Mouse (Mus musculus): ENCODE data around the gene Zfpl1.
A peak's percentile ranks its signal among the peaks of the same experiment; 100 is the strongest.
"Not testable (repeated sequence)": the region's sequence is repeated elsewhere in the genome, so short reads cannot be mapped to it uniquely, and the experiment has no call there.

Gene Zfpl1

GRCm38 (mm10) chr19:6058966-6059365, 25.8 kb downstream of the Zfpl1 start:
- DNase-seq (ENCODE audit: low spot score in 2 of 2) = no peak

- no peak for DNase-seq (ENCODE audit: low spot score in 2 of 2)
Measured at GRCm38 (mm10) chr19:6058513-6058912, 26.2 kb downstream of the Zfpl1 start.

GRCm38 (mm10) chr19:6057313-6058096, 27.3 kb downstream of the Zfpl1 start, which contains the start of the genes Mrpl49 and Fau:
Gene Mrpl49 (minus strand): TSS chr19:6057785.
Gene Fau (plus strand): TSS chr19:6057844.
- peak; percentile 100 for DNase-seq (ENCODE audit: low spot score in 2 of 2)

- DNase-seq (ENCODE audit: low spot score in 2 of 2) = no peak
Measured at GRCm38 (mm10) chr19:6056696-6057095, 28.1 kb downstream of the Zfpl1 start.

- no peak for DNase-seq (ENCODE audit: low spot score in 2 of 2)
Measured at GRCm38 (mm10) chr19:6054296-6054695, 30.5 kb downstream of the Zfpl1 start.

- no peak for DNase-seq (ENCODE audit: low spot score in 2 of 2)
Measured at GRCm38 (mm10) chr19:6052516-6052915, 32.2 kb downstream of the Zfpl1 start.

GRCm38 (mm10) chr19:6048681-6049410, 35.9 kb downstream of the Zfpl1 start:
- DNase-seq (ENCODE audit: low spot score in 2 of 2) = no peak

- DNase-seq (ENCODE audit: low spot score in 2 of 2) = no peak
Measured at GRCm38 (mm10) chr19:6047899-6048166, 36.9 kb downstream of the Zfpl1 start.

GRCm38 (mm10) chr19:6047154-6047898, 37.4 kb downstream of the Zfpl1 start:
- peak in 1 of 2 experiments; percentile 49 for DNase-seq (ENCODE audit: low spot score in 2 of 2)

GRCm38 (mm10) chr19:6046294-6047153, 38.2 kb downstream of the Zfpl1 start, which contains the start of gene Syvn1:
Gene Syvn1 (plus strand): TSS chr19:6046576.
- peak; percentile 94 to 96 for DNase-seq (ENCODE audit: low spot score in 2 of 2)

- no peak for DNase-seq (ENCODE audit: low spot score in 2 of 2)
Measured at GRCm38 (mm10) chr19:6045366-6046293, 39.1 kb downstream of the Zfpl1 start.

GRCm38 (mm10) chr19:6044102-6044501, 40.7 kb downstream of the Zfpl1 start:
- DNase-seq (ENCODE audit: low spot score in 2 of 2) = not testable (repeated sequence)

GRCm38 (mm10) chr19:6042293-6042692, 42.5 kb downstream of the Zfpl1 start:
- no peak for DNase-seq (ENCODE audit: low spot score in 2 of 2)

GRCm38 (mm10) chr19:6040002-6040401, 44.8 kb downstream of the Zfpl1 start:
- no peak for DNase-seq (ENCODE audit: low spot score in 2 of 2)

- no peak for DNase-seq (ENCODE audit: low spot score in 2 of 2)
Measured at GRCm38 (mm10) chr19:6038326-6038725, 46.4 kb downstream of the Zfpl1 start.

GRCm38 (mm10) chr19:6037695-6038094, 47.1 kb downstream of the Zfpl1 start:
- no peak for DNase-seq (ENCODE audit: low spot score in 2 of 2)

GRCm38 (mm10) chr19:6035966-6036585, 48.7 kb downstream of the Zfpl1 start:
- no peak for DNase-seq (ENCODE audit: low spot score in 2 of 2)
